Mouse (Mus musculus) kidney, postnatal 25 days (tissue): ENCODE results near the gene Cdk8.
A peak's percentile ranks its signal among the peaks of the same experiment; 100 is the strongest.
"Not testable (repeated sequence)": the region's sequence is repeated elsewhere in the genome, so short reads cannot be mapped to it uniquely, and the experiment has no call there.

ENCODE experiments used
- DNase-seq, 2 experiments: peaks; one replicate each; pipeline ENCODE4 v3.0.0; 2021; ENCODE audit warnings: mixed read lengths in 2 of 2

Gene Cdk8

GRCm38 (mm10) chr5:146230864-146231654 is at the start of gene Cdk8:
TSS of gene Cdk8 (plus strand) at chr5:146231230.
- DNase-seq = peak; percentile 94 to 97

DNA sequence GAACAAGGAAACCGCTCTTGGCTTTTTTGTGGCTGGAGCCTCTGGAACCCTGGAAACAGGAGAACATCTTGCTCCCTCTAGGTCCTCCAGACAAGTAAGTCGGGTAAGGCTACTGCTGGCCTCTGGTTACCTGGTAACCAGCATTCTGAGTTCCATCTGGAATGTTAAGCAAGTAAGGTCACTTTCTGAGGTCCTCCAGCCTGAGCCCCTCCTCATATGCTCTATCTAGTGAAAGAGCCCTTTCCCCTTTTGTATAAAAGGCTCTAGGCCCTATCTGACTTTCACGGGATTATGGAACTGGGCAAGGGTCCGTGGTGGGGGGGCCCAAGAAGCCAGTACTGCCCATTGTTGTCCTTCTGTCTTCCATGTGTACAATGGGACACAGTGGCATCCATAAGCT is 45.8 kb upstream of the Cdk8 start, which contains the start of gene 1700001J03Rik:
TSS of gene 1700001J03Rik (minus strand) at position 101 of the 400 bp plus-strand sequence.
- DNase-seq = not testable (repeated sequence)

DNA sequence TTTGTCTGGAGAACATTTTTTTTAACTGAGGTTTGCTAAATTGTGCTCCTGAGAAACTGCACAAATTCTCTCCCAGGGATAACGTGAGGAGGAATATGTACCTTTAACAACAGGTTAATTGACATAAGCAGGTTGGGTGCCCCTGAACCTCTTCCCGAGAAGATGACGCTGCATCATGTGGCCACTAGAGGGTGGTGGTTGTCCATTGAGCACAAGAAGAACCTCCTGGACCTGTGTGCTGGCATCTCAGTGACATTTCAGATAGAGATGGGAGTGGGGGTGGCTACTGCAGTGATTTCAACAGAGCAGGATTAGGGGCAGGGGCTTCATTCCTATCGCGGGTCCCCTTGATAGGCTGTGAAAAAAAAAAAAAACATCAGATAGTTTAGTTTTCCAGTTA is 43.6 kb upstream of the Cdk8 start:
- peak; percentile 82 to 83 for DNase-seq

- DNase-seq = peak; percentile 45 to 65
These were observed 42.9 kb upstream of the Cdk8 start for GRCm38 (mm10) chr5:146188144-146188543.

DNA sequence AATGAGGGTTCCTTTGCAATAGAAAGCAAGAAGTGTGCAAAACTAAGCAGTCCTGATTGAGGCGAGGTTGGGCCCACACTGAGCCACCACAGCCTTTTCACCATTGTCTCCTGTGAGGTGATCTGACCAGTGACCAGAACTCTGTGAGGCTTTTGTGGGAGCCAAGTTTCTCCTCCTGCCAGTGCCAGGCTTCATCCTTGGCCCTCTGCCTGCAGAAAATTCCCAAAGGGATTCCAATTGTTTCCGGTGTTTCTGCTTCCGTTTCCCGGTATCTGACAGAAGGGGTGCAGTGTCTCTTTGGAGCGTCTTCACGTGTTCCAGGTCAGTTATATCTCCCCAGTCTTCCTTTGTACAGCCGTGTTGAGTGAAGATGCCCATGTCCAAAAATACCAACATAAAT is 42.3 kb upstream of the Cdk8 start:
- DNase-seq = no peak

GRCm38 (mm10) chr5:146190093-146190492 is 40.9 kb upstream of the Cdk8 start:
- peak; percentile 41 to 72 for DNase-seq

- DNase-seq = no peak
These were observed 40.3 kb upstream of the Cdk8 start for GRCm38 (mm10) chr5:146190501-146191269.

GRCm38 (mm10) chr5:146193360-146193759 is 37.7 kb upstream of the Cdk8 start:
- no peak for DNase-seq

DNA sequence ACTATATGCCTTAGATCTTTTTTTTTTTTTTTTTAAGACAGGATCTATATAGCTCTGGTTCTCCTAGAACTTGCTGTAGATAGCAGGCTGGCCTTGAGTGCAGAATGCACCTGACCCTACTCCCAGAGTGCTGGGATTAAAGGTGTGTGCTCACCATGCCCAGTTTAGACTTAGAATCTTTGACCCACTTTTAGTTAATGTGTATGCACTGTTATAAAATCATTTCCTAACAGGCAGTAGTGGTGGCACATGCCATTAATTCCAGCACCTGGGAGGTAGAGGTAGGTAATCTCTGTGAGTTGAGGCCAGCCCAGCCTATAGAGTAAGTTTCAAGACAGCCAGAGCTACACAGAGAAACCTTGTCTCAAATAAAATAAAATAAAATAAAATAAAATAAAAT is 32.0 kb upstream of the Cdk8 start:
- DNase-seq = peak; percentile 53 to 78

GRCm38 (mm10) chr5:146199540-146199939 is 31.5 kb upstream of the Cdk8 start:
- DNase-seq = no peak

DNA sequence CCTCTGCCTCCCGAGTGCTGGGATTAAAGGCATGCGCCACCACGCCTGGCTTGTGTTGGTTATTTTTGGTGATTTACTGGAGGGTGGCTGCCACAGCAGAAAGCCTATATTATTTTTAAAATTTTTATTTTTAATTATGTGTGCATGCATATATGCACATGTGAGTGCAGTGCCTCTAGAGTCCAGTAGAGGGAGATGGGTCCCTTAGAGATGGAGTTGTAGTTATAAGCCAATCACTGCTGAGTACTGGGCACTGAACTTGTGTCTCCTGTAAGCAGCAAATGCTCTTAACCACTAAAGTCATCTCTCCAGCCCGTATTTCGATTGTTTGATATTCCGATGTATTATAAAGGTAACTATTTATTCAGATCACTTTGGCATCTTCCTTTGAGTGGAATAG is 30.4 kb upstream of the Cdk8 start:
- no peak for DNase-seq

DNA sequence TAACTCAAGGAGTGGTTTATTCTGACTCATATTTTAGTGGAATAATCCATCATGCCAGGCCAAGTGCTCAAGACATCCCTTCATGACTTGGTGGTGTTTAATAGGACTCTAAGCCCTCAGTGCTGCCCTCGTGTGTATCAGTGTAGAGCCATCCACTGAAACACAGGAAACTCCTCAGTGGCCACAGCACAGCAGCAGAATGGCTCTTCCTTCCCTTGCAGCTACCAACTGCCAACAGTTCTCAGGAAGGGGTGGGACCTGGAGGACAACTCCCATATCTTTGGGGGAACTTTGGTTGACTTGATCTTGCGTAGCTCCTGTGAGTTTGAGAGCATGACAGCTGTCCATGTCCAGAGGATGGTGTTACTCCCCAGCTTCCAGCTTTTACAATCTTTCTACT is 27.1 kb upstream of the Cdk8 start:
- DNase-seq = peak in 1 of 2 experiments; percentile 52

- DNase-seq = peak; percentile 78 to 93
These were observed 25.5 kb upstream of the Cdk8 start for GRCm38 (mm10) chr5:146205537-146205936.

DNA sequence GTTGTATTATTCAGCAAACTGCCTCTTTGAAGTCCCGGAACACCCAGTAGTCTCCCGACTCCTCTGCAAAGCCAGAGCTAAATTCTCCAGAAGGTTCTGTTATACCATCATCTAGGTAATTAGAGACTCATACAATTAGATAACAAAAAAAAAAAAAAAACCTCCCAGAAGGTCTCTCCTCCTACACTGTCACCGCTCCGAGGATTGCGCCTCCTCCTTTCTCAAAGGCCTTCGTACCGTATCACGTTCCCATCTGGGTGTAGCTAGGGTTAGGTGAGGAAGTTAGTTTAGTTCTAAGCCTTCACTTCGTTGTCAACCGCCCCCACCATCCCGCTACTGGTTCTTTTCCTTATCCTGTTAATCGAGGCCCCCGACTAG is 10.5 kb upstream of the Cdk8 start:
- DNase-seq = no peak

GRCm38 (mm10) chr5:146220879-146221714 is 9.9 kb upstream of the Cdk8 start, which contains the start of gene Rnf6:
TSS of gene Rnf6 (minus strand) at chr5:146221555.
- peak; percentile 97 to 99 for DNase-seq

- DNase-seq = no peak
These were observed 9.3 kb upstream of the Cdk8 start for GRCm38 (mm10) chr5:146221722-146222121.

GRCm38 (mm10) chr5:146223786-146224185 is 7.2 kb upstream of the Cdk8 start:
- DNase-seq = peak; percentile 58 to 62

GRCm38 (mm10) chr5:146227496-146227895 is 3.5 kb upstream of the Cdk8 start:
- no peak for DNase-seq

- DNase-seq = no peak
These were observed 970 bp upstream of the Cdk8 start for GRCm38 (mm10) chr5:146229869-146230650.

GRCm38 (mm10) chr5:146231655-146231996 is 596 bp downstream of the Cdk8 start:
- DNase-seq = peak; percentile 23 to 48

DNA sequence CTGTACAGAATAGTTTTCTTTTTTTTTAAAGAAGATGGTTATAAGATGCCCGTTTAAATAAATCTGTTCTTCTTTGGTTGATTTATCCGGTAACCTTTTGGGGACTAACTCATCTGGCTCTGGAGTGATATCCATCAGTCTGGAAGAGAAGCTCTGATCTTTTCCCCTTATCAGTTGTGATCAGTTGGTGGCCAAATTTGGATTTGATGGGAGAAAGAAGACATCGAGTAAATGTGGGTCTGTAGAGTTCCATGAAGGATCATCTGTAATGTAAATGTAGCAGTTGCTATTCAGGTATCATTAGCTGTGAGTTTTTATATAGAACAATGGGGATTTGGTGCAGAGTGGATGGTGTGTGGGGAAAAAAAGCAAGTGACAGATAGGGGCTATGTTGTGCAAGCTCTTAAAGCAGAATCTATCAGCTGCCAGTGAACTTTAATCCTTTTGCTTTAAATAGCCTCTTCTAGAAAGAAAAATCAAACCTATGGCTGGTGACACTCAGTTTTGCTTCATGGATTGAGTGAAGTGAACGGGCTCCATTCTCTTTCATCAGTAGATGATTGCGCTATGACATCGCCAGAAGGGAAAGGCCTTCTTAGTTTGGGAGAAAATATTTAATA is 1.1 kb downstream of the Cdk8 start:
- no peak for DNase-seq

- DNase-seq = no peak
These were observed 1.8 kb downstream of the Cdk8 start for GRCm38 (mm10) chr5:146232816-146233215.
